Mouse (Mus musculus): Measurements from ENCODE around the gene Bphl. TPM values are rescaled to one million over a fixed set of nuclear protein-coding genes. Genes with fewer than 3 reads are reported as not detected.
"Not testable (repeated sequence)": the region's sequence is repeated elsewhere in the genome, so short reads cannot be mapped to it uniquely, and the experiment has no call there.

Gene Bphl
- polyA plus RNA-seq, 1 experiment from 2014 or later, result 36.1 TPM

- no peak overlapping the region for H3K27ac ChIP-seq (ENCODE audit: low read length)
- no peak overlapping the region for H3K9ac ChIP-seq (replicated peaks; ENCODE audit: low read depth, low read length)
- H3K4me3 ChIP-seq (ENCODE audit: low read depth, low read length), result no peak overlapping the region
- H3K4me1 ChIP-seq (ENCODE audit: control insufficient read depth, insufficient read depth, low read length), result no peaks in the 10 kb centered on the region
- WGBS, result 76% methylated on average over 3 of the region's 3 CpGs
- no peak overlapping the region for H3K4me2 ChIP-seq (replicated peaks; ENCODE audit: low read depth, low read length)
- ATAC-seq (ENCODE audit: insufficient number of reproducible peaks, insufficient read depth, low FRiP score, low read depth), result 0 out of 2 replicates have a peak, but pooled peaks have one; percentile 14
- no peaks in the 10 kb centered on the region for H3K9me3 ChIP-seq (ENCODE audit: control insufficient read depth, low read depth, low read length)
- no peaks in the 10 kb centered on the region for H3K27me3 ChIP-seq (ENCODE audit: control insufficient read depth, insufficient read depth, low read length)
- peaks cover 7% of the 10 kb centered on the region; the same call in 1 of the 2 replicates for H3K36me3 ChIP-seq (ENCODE audit: control insufficient read depth, insufficient read depth, low read length)
Measured at GRCm38 (mm10) chr13:34054983-34055382, 17.6 kb downstream of the Bphl start.

DNA sequence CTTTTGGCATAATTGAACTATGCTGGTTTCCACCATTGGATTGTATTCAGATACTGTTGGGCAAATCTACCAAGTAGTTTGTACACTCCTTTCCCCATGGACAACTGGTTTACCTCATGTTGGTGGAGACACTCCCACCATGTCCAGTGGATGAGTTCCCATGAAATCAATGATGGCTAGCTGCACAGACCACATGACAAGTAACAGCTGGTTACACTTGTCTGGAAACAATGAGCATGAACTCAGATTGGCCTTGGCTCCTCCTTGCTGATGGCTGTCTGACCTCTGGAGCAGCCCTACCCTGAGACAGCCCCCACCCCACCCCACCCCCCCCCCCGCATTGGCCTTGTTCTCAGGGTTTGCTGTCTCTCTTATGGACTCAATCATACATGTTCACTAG lies 19.9 kb downstream of the Bphl start:
- H3K27ac ChIP-seq (ENCODE audit: low read length), result no peak overlapping the region
- no peak overlapping the region for H3K4me2 ChIP-seq (replicated peaks; ENCODE audit: low read depth, low read length)
- H3K4me3 ChIP-seq (ENCODE audit: low read depth, low read length), result no peak overlapping the region
- H3K4me1 ChIP-seq (ENCODE audit: control insufficient read depth, insufficient read depth, low read length), result no peaks in the 10 kb centered on the region
- no peaks in the 10 kb centered on the region for H3K9me3 ChIP-seq (ENCODE audit: control insufficient read depth, low read depth, low read length)
- H3K27me3 ChIP-seq (ENCODE audit: control insufficient read depth, insufficient read depth, low read length), result no peaks in the 10 kb centered on the region
- no peaks in the 10 kb centered on the region for H3K36me3 ChIP-seq (ENCODE audit: control insufficient read depth, insufficient read depth, low read length)
- ATAC-seq (ENCODE audit: insufficient number of reproducible peaks, insufficient read depth, low FRiP score, low read depth), result no peak
- 95% methylated on average over 1 of the region's 1 CpGs for WGBS
- H3K9ac ChIP-seq (replicated peaks; ENCODE audit: low read depth, low read length), result no peak overlapping the region

- H3K9ac ChIP-seq (replicated peaks; ENCODE audit: low read depth, low read length), result no peak overlapping the region
- no peaks in the 10 kb centered on the region for H3K36me3 ChIP-seq (ENCODE audit: control insufficient read depth, insufficient read depth, low read length)
Measured at GRCm38 (mm10) chr13:34060061-34060460, 22.7 kb downstream of the Bphl start.

DNA sequence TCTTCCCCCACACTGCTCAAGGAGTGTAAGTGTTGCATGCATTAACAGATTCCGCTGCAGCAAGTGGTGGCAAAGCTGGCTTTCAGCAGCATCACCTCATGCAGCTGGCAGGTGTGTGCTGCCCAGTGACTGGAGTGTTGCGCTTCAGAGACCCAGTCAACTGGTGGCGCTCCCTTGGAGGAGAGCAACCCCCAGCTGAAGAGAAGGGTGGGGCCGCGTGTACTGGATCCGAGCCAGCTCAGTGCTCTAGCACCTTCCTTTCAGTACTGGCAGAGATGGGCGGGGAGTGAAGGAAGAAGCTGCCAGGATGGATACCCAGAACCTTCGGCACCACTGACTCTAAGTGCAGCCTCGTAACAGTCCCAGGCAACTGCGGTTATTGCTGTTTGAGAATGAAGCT lies 25.1 kb downstream of the Bphl start:
- Histone ChIP-seq H3K4me1 (ENCODE audit: control insufficient read depth, insufficient read depth, low read length) (no peaks in the 10 kb centered on the region), H3K36me3 (ENCODE audit: control insufficient read depth, insufficient read depth, low read length) (no peaks in the 10 kb centered on the region), H3K27ac (ENCODE audit: low read length) (no peak overlapping the region), H3K9me3 (ENCODE audit: control insufficient read depth, low read depth, low read length) (no peaks in the 10 kb centered on the region), H3K4me2 (replicated peaks; ENCODE audit: low read depth, low read length) (no peak overlapping the region), H3K4me3 (ENCODE audit: low read depth, low read length) (no peak overlapping the region), H3K9ac (replicated peaks; ENCODE audit: low read depth, low read length) (no peak overlapping the region), H3K27me3 (ENCODE audit: control insufficient read depth, insufficient read depth, low read length) (no peaks in the 10 kb centered on the region)
- WGBS, result 88% methylated on average over 10 of the region's 10 CpGs
- no peak for ATAC-seq (ENCODE audit: insufficient number of reproducible peaks, insufficient read depth, low FRiP score, low read depth)

More at GRCm38 (mm10) chr13:34060061-34060460, 22.7 kb downstream of the Bphl start:
- Histone ChIP-seq H3K27ac (ENCODE audit: low read length) (no peak overlapping the region), H3K27me3 (ENCODE audit: control insufficient read depth, insufficient read depth, low read length) (no peaks in the 10 kb centered on the region), H3K9me3 (ENCODE audit: control insufficient read depth, low read depth, low read length) (no peaks in the 10 kb centered on the region), H3K4me3 (ENCODE audit: low read depth, low read length) (no peak overlapping the region), H3K4me2 (replicated peaks; ENCODE audit: low read depth, low read length) (no peak overlapping the region), H3K4me1 (ENCODE audit: control insufficient read depth, insufficient read depth, low read length) (no peaks in the 10 kb centered on the region)
- no peak for ATAC-seq (ENCODE audit: insufficient number of reproducible peaks, insufficient read depth, low FRiP score, low read depth)
- WGBS, result 88% methylated on average over 9 of the region's 9 CpGs

- H3K27me3 ChIP-seq (ENCODE audit: control insufficient read depth, insufficient read depth, low read length), result no peaks in the 10 kb centered on the region
- H3K27ac ChIP-seq (ENCODE audit: low read length), result no peak overlapping the region
- H3K9ac ChIP-seq (replicated peaks; ENCODE audit: low read depth, low read length), result no peak overlapping the region
- ATAC-seq (ENCODE audit: insufficient number of reproducible peaks, insufficient read depth, low FRiP score, low read depth), result no peak
- 74% methylated on average over 1 of the region's 1 CpGs for WGBS
- no peaks in the 10 kb centered on the region for H3K36me3 ChIP-seq (ENCODE audit: control insufficient read depth, insufficient read depth, low read length)
- no peaks in the 10 kb centered on the region for H3K4me1 ChIP-seq (ENCODE audit: control insufficient read depth, insufficient read depth, low read length)
- H3K4me2 ChIP-seq (replicated peaks; ENCODE audit: low read depth, low read length), result no peak overlapping the region
- H3K9me3 ChIP-seq (ENCODE audit: control insufficient read depth, low read depth, low read length), result no peaks in the 10 kb centered on the region
- no peak overlapping the region for H3K4me3 ChIP-seq (ENCODE audit: low read depth, low read length)
Measured at GRCm38 (mm10) chr13:34066351-34066750, 29.0 kb downstream of the Bphl start.

DNA sequence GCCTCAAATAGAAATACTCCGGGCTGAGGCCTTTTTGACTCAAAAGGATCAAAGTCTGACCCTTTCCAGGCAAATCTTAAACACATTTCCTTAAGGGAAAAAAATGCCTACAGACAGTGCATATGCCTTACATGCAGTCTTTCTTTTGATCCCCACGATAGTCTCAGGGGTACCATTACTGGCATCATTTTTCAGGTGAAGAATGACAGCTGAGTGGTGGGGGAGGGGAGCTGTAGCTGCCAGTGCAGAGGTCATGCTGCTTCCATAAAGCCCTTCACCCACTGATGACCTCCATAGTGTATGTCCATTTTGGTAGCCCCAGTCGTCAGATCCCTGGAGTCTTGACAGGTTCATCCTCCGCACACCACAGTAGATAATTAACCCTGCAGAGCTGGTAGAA lies 32.9 kb downstream of the Bphl start:
- Histone ChIP-seq H3K9ac (replicated peaks; ENCODE audit: low read depth, low read length) (no peak overlapping the region), H3K36me3 (ENCODE audit: control insufficient read depth, insufficient read depth, low read length) (no peaks in the 10 kb centered on the region; the same call in 1 of the 2 replicates), H3K27me3 (ENCODE audit: control insufficient read depth, insufficient read depth, low read length) (no peaks in the 10 kb centered on the region), H3K4me2 (replicated peaks; ENCODE audit: low read depth, low read length) (no peak overlapping the region), H3K27ac (ENCODE audit: low read length) (no peak overlapping the region), H3K4me1 (ENCODE audit: control insufficient read depth, insufficient read depth, low read length) (no peaks in the 10 kb centered on the region), H3K4me3 (ENCODE audit: low read depth, low read length) (no peak overlapping the region), H3K9me3 (ENCODE audit: control insufficient read depth, low read depth, low read length) (no peaks in the 10 kb centered on the region)
- no peak for ATAC-seq (ENCODE audit: insufficient number of reproducible peaks, insufficient read depth, low FRiP score, low read depth)
- 25% methylated on average over 4 of the region's 4 CpGs for WGBS

DNA sequence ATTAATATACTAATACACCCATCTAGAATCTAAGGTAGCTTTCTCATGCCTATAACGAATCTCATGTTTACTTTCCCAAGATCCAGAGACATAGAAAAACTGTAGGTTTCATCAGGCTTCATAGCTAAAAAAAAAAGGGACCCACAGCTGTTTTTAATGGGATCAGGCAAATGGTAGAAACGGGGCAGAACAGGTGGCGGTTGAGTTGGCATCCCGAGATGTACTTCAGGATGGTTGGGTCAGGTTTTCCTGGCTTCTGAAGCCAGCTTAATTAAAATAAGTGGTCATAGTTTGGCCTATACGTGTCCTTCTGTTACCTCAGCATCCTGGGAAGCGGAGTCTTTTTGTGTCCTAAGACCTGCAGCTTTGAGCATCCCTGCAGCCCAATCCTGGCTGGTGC lies 34.4 kb downstream of the Bphl start:
- no peak for ATAC-seq (ENCODE audit: insufficient number of reproducible peaks, insufficient read depth, low FRiP score, low read depth)
- Histone ChIP-seq H3K4me2 (replicated peaks; ENCODE audit: low read depth, low read length) (no peak overlapping the region), H3K4me1 (ENCODE audit: control insufficient read depth, insufficient read depth, low read length) (0 out of 2 replicates have a peak, but pooled peaks cover 3% of the 10 kb centered on the region), H3K27ac (ENCODE audit: low read length) (no peak overlapping the region), H3K9me3 (ENCODE audit: control insufficient read depth, low read depth, low read length) (no peaks in the 10 kb centered on the region), H3K4me3 (ENCODE audit: low read depth, low read length) (no peak overlapping the region), H3K27me3 (ENCODE audit: control insufficient read depth, insufficient read depth, low read length) (no peaks in the 10 kb centered on the region), H3K36me3 (ENCODE audit: control insufficient read depth, insufficient read depth, low read length) (peaks cover 3% of the 10 kb centered on the region; the same call in 1 of the 2 replicates), H3K9ac (replicated peaks; ENCODE audit: low read depth, low read length) (no peak overlapping the region)
- WGBS, result 85% methylated on average over 6 of the region's 6 CpGs

DNA sequence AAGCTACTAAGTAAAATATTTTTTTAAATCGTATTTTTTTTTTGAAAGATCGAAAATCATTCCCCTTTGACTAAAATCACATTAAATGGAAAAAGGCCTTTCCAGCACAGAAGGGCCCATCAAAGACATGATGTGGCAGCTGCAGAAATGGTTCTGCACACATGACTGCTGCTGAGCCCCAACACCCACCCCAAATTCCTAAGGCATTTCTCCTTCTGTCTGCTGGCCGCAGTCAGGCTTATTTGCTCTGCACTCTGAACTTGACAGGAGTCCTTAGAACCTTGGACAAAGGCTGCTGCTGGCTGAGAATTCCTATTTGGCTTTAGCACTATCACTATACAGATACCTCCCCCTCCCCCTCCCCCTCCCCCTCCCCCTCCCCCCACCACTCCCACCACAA lies 35.5 kb downstream of the Bphl start:
- no peak for ATAC-seq (ENCODE audit: insufficient number of reproducible peaks, insufficient read depth, low FRiP score, low read depth)
- H3K27ac ChIP-seq (ENCODE audit: low read length), result no peak overlapping the region
- H3K27me3 ChIP-seq (ENCODE audit: control insufficient read depth, insufficient read depth, low read length), result no peaks in the 10 kb centered on the region
- no peak overlapping the region for H3K4me3 ChIP-seq (ENCODE audit: low read depth, low read length)
- WGBS, result 71% methylated on average over 3 of the region's 3 CpGs
- peaks cover 3% of the 10 kb centered on the region; the same call in 1 of the 2 replicates for H3K36me3 ChIP-seq (ENCODE audit: control insufficient read depth, insufficient read depth, low read length)
- H3K4me1 ChIP-seq (ENCODE audit: control insufficient read depth, insufficient read depth, low read length), result 0 out of 2 replicates have a peak, but pooled peaks cover 5% of the 10 kb centered on the region
- H3K9me3 ChIP-seq (ENCODE audit: control insufficient read depth, low read depth, low read length), result no peaks in the 10 kb centered on the region
- no peak overlapping the region for H3K9ac ChIP-seq (replicated peaks; ENCODE audit: low read depth, low read length)
- H3K4me2 ChIP-seq (replicated peaks; ENCODE audit: low read depth, low read length), result no peak overlapping the region

DNA sequence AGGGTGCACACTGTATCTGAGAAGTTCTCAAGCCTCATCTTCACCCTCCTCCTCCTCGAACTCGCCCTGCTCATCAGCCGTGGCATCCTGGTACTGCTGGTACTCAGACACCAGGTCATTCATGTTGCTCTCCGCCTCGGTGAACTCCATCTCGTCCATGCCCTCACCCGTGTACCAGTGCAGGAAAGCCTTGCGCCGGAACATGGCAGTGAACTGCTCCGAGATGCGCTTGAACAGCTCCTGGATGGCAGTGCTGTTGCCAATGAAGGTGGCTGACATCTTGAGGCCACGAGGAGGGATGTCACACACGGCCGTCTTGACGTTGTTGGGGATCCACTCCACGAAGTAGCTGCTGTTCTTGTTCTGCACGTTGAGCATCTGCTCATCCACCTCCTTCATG lies 37.0 kb downstream of the Bphl start:
- not testable (repeated sequence) for H3K27ac ChIP-seq (ENCODE audit: low read length); H3K9me3 ChIP-seq (ENCODE audit: control insufficient read depth, low read depth, low read length); H3K36me3 ChIP-seq (ENCODE audit: control insufficient read depth, insufficient read depth, low read length); H3K4me3 ChIP-seq (ENCODE audit: low read depth, low read length); H3K4me2 ChIP-seq (replicated peaks; ENCODE audit: low read depth, low read length); H3K4me1 ChIP-seq (ENCODE audit: control insufficient read depth, insufficient read depth, low read length); H3K9ac ChIP-seq (replicated peaks; ENCODE audit: low read depth, low read length); H3K27me3 ChIP-seq (ENCODE audit: control insufficient read depth, insufficient read depth, low read length); ATAC-seq (ENCODE audit: insufficient number of reproducible peaks, insufficient read depth, low FRiP score, low read depth)
- 98% methylated on average over 9 of the region's 17 CpGs for WGBS

All from stomach, embryonic 14.5 days (tissue).